Mouse (Mus musculus) ovary, adult 18-20 months (tissue): ENCODE measurements around the gene Mapk8ip1.

Experiments used
- DNase-seq: peaks from one replicate; pipeline ENCODE4 v3.0.0; 2022; ENCODE audit warnings: low spot score, mixed read lengths

The Mapk8ip1 gene

DNA sequence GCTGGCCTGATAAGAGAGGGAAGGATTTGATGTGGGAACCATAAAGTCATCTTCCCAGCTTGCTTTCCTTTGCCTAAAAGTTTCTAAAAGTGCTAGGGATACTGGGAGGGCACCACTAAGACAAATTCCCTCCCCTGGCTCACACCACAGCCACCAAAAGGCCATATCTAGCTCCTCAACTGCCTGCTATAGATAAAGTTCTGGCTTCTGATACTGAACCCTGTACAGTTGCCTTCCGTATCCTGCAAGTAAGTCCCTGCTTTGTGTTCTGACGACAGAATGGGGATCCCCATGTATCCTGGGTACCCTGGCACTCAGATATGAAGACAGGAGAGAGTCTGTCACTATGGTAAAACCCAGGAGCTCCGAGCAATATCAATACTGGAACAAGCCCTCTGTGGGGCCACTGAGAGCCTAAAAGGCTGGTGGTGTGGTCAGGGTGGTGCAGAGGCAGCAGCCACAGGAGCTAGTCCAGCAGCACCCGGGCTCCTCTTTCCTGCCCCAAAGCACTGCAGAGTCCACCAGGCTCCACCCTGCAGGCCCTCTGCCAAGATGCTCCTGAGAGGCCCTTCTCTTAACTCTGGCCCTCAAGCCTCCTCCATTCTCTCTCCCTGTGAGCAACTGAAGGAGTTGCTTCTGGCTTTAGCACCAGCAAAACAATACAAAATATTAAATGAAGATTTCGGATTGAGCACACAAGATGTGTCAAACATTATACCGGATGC is 10.7 kb downstream of the Mapk8ip1 start:
- DNase-seq, result no peak

GRCm38 (mm10) chr2:92389645-92390044 is 11.4 kb downstream of the Mapk8ip1 start:
- no peak for DNase-seq

DNA sequence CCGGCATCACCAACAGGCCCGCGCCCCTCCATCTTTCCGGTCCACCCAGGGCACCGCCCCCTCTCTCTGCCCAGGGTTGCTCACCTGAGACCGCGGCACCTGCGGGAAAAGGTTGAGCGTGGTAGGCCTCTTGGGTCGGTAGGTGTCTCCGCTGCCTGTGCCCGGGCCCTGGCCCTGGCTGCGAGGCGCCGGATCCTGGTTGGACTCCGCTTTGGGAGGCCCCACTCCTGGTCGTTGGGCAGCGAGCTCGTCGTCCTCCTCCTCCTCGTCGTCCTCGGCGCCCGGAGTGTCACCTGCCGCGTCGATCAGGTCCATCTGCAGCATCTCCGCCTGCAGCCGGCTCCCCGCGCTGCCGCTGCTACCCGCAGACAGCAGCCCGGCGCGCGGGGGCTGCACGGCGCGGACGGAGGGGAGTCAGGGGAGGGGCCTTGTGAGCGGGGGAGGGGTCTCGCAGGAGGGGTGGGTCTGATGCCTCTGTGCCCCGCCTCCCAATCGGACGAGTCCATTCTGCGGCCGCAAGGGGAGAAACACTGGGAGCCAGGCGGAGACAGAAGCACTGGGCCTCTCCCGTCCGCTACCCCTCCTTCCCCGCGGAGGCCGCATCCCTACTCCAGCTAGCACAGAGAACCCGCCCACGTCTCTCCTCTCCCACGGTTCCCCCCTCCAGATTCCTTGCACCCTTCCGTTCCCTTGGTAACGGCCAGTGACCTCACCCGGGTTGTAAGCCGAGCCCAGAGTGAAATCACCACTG is 12.0 kb downstream of the Mapk8ip1 start:
- peak; percentile 90 for DNase-seq

DNA sequence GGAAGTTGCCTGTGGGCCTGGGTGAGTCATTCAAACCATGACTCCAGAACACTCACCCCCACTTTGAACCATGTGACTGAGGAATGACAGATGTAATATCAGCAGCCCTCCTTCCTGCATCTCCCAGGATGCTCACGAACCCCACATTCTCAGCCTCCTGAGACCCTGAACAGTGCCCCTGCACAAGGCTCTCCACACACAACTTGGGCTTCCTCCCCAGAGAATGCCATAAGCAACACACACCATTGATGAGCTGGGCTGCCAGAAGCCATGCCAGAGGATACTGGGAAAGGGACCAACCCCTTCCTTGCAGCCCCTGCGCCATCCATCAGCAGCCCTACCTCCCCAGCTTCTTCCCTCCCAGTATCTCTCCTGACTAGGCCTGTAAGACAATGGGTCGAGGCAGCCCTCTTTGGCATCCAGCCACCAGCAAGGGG is 13.0 kb downstream of the Mapk8ip1 start:
- DNase-seq, result no peak

DNA sequence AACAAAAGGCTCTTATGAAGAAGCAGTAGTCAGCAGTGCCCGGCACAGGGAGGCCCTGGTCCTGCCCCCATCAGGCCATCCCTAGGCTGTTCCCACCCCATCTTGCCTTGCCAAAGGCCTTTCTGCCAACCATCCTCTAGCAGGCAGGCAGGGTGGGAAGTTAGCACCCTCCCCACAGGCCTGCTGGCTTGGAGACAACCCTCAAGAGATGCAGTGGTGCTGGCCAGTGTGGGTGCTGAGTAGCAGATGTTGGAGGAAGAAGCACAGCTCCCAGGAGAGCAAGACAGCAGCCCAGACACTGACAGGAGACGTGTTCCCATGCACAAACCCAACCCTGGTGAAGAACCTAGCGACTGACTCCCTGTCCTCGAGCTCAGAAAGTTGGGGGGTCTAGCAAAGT is 13.4 kb downstream of the Mapk8ip1 start:
- no peak for DNase-seq

DNA sequence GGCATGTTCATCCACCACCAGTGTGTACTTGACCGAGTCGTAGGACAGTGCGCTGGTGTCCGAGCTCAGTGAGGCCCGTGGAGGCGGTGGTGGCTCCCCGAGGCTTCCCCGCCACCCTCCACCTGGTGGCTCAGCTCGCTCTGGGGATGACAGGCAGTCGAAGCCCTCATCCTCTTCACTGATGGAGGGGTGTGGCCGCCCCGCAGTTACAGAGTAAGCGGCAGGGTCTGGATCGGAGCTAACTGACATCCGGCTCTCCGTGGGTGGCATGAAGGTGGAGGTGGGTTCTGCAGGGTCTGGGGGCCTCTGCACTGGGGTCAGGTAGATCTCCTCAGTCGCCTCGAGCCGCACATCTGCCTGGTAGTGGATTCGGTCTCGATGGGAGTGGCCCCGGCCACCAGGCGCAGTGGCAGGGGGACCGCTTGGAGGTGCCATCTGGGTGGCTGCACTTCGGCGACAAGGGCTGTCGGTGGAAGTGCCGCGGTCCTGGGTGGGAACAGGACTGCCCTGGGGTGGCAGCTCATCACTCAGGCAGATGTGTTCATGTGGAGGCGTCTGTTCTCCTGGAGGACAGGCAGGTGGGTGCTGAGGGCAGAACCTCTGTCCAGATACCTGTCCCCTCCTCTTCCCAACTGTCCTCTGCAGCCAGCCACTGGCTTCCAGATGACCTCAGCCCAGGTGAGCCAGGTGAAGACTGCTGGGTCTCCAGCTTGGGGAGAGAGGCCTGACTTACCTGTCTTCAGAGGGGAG is 14.1 kb downstream of the Mapk8ip1 start:
- no peak for DNase-seq

- DNase-seq, result no peak
These were observed 15.7 kb downstream of the Mapk8ip1 start for GRCm38 (mm10) chr2:92385113-92386051.

DNA sequence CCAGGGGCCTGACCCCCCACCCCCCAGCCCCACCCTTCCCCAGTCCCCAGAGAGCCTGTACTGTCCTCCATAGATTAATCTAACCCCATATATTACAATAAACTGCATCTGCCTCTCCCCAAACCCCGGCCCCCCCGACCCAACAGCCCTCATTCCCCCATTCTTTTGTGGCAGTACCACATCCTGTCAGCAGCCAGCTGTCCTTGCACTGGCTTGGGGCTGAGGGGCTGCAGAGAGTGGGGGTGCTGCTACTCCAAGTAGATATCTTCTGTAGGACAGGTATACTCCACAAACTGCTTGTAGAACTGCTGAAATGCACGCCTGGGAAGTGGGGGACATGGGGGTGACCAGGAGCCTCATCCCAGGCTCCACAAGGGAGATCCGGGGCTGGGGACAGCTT is 17.0 kb downstream of the Mapk8ip1 start:
- DNase-seq, result no peak

DNA sequence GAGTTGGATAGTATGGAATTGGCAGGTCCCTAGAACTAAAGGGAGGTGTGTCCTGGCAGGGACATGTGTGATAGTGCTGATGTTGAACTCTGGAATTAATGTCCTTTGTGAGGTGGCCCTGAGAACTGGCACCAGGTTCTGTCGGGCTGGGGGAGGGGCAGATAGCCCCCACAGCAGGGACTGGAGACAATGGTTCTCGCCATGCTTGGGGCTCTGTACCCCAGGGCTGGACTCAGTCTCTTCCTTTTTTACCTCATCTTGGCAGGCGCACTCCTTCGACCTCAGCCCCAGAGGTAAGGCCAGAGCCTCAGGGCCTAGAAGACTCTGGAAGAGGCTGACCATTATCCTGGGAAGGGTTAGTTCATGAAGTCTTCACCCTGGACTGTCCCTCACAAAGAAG is 18.3 kb downstream of the Mapk8ip1 start:
- no peak for DNase-seq

DNA sequence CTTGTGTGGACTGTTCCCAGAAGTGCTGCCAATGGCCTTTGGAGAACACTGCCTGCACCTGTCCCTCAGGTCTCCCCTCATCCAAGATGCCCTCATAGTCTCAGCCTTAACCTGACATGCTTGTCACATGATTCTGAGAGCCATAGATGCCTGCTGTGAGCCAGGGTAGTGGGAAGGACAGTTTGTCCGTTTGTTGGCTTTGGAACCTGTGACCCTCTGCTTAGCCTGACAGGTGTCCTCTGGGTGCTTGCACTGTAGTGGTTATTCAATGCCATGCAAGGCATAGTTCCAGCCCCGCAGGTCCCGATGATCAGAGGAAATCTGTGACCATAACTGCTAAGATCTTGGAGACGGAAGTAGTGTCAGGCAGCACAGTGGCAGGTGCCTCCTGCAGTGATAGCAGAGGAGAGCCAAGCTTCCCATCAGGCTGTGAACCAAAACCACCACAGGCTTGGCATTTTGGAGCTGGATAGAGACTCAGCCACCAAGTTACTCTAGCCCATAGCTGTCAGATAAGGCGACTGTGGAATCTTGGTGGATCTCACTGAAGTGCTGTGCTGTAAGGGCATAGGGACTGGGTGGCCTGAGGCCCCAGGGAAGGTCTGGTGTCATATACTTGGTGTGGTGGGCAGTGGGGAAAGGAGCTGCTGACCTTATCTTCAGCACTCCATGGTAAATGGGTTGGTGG is 19.0 kb downstream of the Mapk8ip1 start, which contains the start of gene 1700029I15Rik:
1700029I15Rik (plus strand) TSS at position 638 of the 688 bp plus-strand sequence.
- no peak for DNase-seq

DNA sequence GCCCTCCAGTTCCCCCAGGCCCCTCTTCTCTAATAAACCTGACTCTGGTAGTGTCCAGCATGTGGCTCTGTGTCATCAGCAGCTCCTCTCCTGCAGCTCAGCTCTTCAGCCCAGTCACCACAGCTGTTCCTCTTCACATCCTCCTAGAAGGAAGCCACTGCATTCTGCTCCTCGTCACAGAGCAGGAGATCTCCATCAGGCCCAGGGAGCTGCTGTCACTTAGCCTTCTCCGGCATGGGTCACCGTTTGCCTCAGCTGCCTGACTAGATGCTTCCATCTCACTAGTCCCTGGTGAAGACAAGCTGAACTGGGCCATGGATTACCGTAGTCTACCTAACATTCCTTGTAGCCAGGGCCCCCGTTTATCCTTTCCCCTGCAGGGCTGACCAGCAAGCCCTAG is 19.9 kb downstream of the Mapk8ip1 start:
- no peak for DNase-seq

GRCm38 (mm10) chr2:92380495-92381050 is 20.5 kb downstream of the Mapk8ip1 start:
- DNase-seq, result no peak

- no peak for DNase-seq
These were observed 21.1 kb downstream of the Mapk8ip1 start for GRCm38 (mm10) chr2:92379783-92380494.

GRCm38 (mm10) chr2:92377320-92377719 is 23.7 kb downstream of the Mapk8ip1 start:
- no peak for DNase-seq

- DNase-seq, result no peak
These were observed 24.8 kb downstream of the Mapk8ip1 start for GRCm38 (mm10) chr2:92376300-92376699.

GRCm38 (mm10) chr2:92375788-92376187 is 25.3 kb downstream of the Mapk8ip1 start:
- DNase-seq, result no peak

GRCm38 (mm10) chr2:92375099-92375623 is 25.9 kb downstream of the Mapk8ip1 start:
- peak; percentile 99 for DNase-seq

GRCm38 (mm10) chr2:92374514-92374913 is 26.5 kb downstream of the Mapk8ip1 start, which contains the start of the genes Pex16 and Large2:
Pex16 (plus strand) TSS chr2:92374676.
Large2 (minus strand) TSS chr2:92374869.
- DNase-seq, result no peak

GRCm38 (mm10) chr2:92373437-92373813 is 27.6 kb downstream of the Mapk8ip1 start:
- DNase-seq, result no peak
